Mouse (Mus musculus) thymus, adult 2 months (tissue): ENCODE results near the gene Supv3l1. TPM values are rescaled to one million over a fixed set of nuclear protein-coding genes. Genes with fewer than 3 reads are reported as not detected.
"Not testable (repeated sequence)": the region's sequence is repeated elsewhere in the genome, so short reads cannot be mapped to it uniquely, and the experiment has no call there.

Experiments
- DNase-seq: peaks from one replicate; pipeline ENCODE4 v3.0.0; 2021
- H3K27ac ChIP-seq: fragments of 200-500 bp; 2 replicates; pipeline ENCODE4 v1.5.1; 2012; ENCODE audit warnings: low read length, control low read depth; ENCODE audit not compliant: control insufficient read depth, insufficient read depth
- H3K27me3 ChIP-seq: fragments of 200-500 bp; 2 replicates; pipeline ENCODE4 v1.6.1; 2012; ENCODE audit warnings: mild to moderate bottlenecking, low read length, moderate library complexity, mixed read lengths; ENCODE audit not compliant: control insufficient read depth, insufficient read depth
- H3K36me3 ChIP-seq: fragments of 200-500 bp; 2 replicates; pipeline ENCODE4 v1.6.1; 2012; ENCODE audit warnings: mild to moderate bottlenecking, low read length, moderate library complexity; ENCODE audit not compliant: control insufficient read depth, insufficient read depth
- H3K4me1 ChIP-seq: fragments of 200-500 bp; replicated peaks from 2 replicates; pipeline ENCODE4 v1.6.1; 2012; ENCODE audit warnings: low read length; ENCODE audit not compliant: control insufficient read depth, insufficient read depth
- H3K4me3 ChIP-seq: fragments of 200-500 bp; 2 replicates; pipeline ENCODE4 v1.5.1; 2012; ENCODE audit warnings: mild to moderate bottlenecking, low read length, control low read depth, moderate library complexity; ENCODE audit not compliant: control insufficient read depth, insufficient read depth
- CTCF ChIP-seq: fragments of 200-500 bp; IDR thresholded peaks from 2 replicates; pipeline ENCODE4 v1.5.1; 2012; ENCODE audit warnings: mild to moderate bottlenecking, control low read depth, low read length, moderate library complexity, borderline replicate concordance; ENCODE audit not compliant: control insufficient read depth, poor library complexity, insufficient read depth; ENCODE audit errors: extremely low read depth
- POLR2A ChIP-seq: fragments of 200-500 bp; IDR thresholded peaks from 2 replicates; pipeline ENCODE4 v1.6.1; 2012; ENCODE audit warnings: mild to moderate bottlenecking, low read length, control low read depth, moderate library complexity; ENCODE audit not compliant: control insufficient read depth, poor library complexity, insufficient read depth; ENCODE audit errors: extremely low read depth
- WGBS: fragments of 180-500 bp; shearing (Covaris S2); methylation state at CpG from one replicate; pipeline ENCODE4 v1.1.7; 2018; 5-methylcytosine and 5-hydroxymethylcytosine counted together
- polyA plus RNA-seq: library from polyadenylated mRNA; depleted of rRNA; stranded (reverse); fragments of >200 nt; gene quantifications from 2 replicates; pipeline ENCODE4 v1.2.3, GENCODE M21; 2012; rRNA removed

Gene Supv3l1
- polyA plus RNA-seq: 20.1 and 21.2 TPM in 2 replicates

DNA sequence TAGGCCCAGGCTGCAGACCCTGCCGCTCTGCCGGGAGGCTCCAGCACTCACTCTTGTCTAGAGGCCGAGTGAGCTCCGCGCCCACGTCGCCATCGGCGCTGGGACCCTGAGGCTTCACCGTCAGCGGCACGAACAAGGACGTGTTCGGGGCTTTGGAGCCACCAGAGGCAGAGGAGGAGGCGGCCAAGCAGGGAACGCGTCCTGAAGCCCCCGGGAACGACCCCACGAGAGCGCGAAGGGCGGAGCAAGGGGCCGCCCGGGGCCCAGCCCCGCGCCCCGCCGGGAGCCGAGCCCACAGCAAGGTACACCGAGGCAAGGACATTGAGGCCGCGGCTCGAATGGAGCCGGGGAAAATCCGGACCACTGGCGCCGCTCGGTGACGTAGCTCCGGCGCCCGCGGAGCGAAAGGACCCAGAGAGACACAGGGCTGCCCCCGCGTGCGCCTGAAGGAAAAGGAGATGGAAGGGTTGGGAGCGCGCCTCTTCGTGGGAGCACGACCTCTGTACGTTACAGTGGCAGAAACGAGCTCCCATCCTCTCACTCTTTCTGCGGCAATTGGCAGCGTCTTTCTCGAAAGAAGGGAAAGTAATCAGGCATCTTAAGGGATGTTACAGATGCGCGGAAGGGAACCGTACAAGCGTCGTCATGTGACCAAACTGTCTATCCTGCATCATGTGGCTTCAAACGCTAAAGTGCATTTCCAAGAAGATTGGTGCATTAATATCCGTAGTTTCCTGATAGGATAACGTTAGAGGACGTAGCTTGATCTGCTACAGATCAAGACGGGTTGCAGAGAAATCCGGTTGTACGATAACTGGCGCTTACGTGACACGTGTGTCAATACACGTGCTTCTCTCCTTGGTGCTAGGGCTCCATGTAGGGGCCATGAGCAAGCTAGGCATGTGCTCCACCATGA is at the start of gene Supv3l1, which contains the start of gene 4930507D05Rik:
TSS of gene Supv3l1 (minus strand) at position 375 of the 916 bp plus-strand sequence.
TSS of gene 4930507D05Rik (plus strand) at position 126 of the 916 bp plus-strand sequence.
- whole genome bisulfite sequencing: under 1% methylated on average over 73 of the region's 73 CpGs
- no peaks in the 10 kb centered on the region for H3K27me3 ChIP-seq

DNA sequence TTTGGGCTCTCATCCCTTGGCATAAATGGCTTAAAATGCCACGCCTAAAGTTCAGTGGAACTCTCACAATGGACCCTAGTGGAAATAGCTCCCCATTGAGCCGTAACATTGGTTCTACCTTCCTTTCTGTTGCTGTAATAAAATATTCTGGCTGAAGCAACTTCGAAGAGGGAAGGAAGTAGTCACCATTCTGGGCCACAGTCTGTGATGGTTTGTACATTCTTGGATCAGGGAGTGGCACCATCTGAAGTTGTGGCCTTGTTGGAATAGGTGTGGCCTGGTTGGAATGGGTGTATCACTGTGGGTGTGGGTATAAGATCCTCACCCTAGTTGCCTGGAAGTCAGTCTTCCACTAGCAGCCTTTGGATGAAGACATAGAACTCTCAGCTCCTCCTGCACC is 42.1 kb upstream of the Supv3l1 start:
- DNase-seq, H3K4me3 ChIP-seq, H3K27me3 ChIP-seq, H3K4me1 ChIP-seq, H3K27ac ChIP-seq: not testable (repeated sequence)
- peaks cover 20% of the 10 kb centered on the region for H3K36me3 ChIP-seq
- WGBS: 83% methylated on average over 3 of the region's 3 CpGs

More for the DNA sequence above, at the start of gene Supv3l1, which contains the start of gene 4930507D05Rik:
- TF ChIP-seq CTCF (0 out of 2 replicates have a peak, but pooled peaks have one; percentile 4), POLR2A (0 out of 2 replicates have a peak, but pooled peaks have one; percentile 13)
- peak; percentile 90 for DNase-seq
- peak within 1 kb of the TSS; percentile 78 for H3K4me3 ChIP-seq
- peaks cover 8% of the 10 kb centered on the region for H3K4me1 ChIP-seq
- peaks cover 12% of the 10 kb centered on the region; the same call in 1 of the 2 replicates for H3K36me3 ChIP-seq
- peak within 1 kb of the TSS; percentile 53 for H3K27ac ChIP-seq

DNA sequence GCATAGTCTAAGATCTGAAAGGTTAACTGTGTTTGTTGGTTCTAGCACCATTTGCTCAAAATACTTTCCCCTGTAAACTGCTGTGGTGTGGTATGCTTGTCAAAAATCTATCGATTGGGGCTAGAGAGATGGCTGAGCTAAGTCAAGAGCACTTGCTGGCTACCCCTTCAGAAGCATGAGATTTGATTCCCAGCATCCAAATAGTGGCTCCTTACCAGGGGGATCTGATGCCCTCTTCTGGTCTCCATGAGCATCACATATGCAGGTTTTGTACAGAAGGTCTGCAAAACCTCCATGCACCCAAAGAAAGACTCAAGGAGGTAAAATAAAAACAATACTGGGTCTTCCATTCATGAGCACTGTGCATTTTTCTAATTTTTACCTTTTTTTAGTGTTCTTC is 38.7 kb upstream of the Supv3l1 start:
- H3K27ac ChIP-seq: no peak overlapping the region
- no peaks in the 10 kb centered on the region for H3K27me3 ChIP-seq
- DNase-seq: peak; percentile 52
- no peak for TF ChIP-seq CTCF
- TF ChIP-seq POLR2A: no peak
- H3K4me1 ChIP-seq: no peaks in the 10 kb centered on the region
- WGBS: 19% methylated on average over 1 of the region's 1 CpGs
- peaks cover 4% of the 10 kb centered on the region for H3K36me3 ChIP-seq
- no peak overlapping the region for H3K4me3 ChIP-seq

DNA sequence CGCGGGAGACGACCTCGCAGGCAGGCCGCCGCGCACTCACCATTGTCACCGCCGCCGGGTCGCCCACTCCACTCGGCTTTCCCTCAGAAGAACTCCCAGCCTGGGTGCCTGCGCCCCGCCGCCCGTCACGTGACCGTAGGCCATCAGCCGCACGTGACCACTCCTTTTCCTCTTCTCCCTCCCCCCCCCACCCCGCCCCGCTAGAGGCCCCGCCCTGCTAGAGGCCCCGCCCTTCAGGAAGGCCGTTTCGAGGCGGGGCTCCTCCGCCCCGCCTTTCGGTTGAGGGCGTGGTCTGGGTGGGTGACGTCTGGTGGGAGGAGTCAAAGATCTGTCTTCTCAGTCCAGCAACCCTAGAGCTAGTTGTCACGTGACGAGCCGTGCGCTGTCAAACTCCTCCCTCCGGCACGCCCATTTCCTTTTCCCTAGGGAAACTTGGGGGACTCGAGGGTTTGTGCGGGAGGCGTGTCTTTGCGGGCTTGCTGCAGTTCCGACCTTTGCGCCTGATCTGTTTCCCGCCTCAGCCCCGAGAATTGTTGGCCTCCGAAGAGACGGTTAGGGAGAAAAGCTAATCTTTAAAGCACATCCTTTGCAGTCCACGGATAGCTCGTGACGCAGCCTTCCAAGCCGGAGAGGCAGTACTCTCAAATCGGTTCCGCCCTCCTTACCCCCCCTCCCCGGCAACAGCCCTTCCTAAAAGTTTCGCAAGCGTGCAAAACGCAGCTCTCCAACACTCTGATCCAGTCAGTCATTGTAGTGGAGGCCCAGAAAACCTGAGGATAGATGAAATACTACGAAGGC is 37.3 kb upstream of the Supv3l1 start, which contains the start of gene Vps26a:
TSS of gene Vps26a (minus strand) at position 188 of the 798 bp plus-strand sequence.
- under 1% methylated on average over 59 of the region's 59 CpGs for WGBS
- Histone ChIP-seq H3K27ac (peak within 1 kb of the TSS; percentile 40; the same call in 1 of the 2 replicates), H3K4me1 (no peaks in the 10 kb centered on the region), H3K4me3 (peak within 1 kb of the TSS; percentile 91), H3K36me3 (no peaks in the 10 kb centered on the region), H3K27me3 (no peaks in the 10 kb centered on the region)
- TF ChIP-seq POLR2A (peak; percentile 43; the same call in 1 of the 2 replicates), CTCF (no peak; the same call in 1 of the 2 replicates)
- peak; percentile 99 for DNase-seq

DNA sequence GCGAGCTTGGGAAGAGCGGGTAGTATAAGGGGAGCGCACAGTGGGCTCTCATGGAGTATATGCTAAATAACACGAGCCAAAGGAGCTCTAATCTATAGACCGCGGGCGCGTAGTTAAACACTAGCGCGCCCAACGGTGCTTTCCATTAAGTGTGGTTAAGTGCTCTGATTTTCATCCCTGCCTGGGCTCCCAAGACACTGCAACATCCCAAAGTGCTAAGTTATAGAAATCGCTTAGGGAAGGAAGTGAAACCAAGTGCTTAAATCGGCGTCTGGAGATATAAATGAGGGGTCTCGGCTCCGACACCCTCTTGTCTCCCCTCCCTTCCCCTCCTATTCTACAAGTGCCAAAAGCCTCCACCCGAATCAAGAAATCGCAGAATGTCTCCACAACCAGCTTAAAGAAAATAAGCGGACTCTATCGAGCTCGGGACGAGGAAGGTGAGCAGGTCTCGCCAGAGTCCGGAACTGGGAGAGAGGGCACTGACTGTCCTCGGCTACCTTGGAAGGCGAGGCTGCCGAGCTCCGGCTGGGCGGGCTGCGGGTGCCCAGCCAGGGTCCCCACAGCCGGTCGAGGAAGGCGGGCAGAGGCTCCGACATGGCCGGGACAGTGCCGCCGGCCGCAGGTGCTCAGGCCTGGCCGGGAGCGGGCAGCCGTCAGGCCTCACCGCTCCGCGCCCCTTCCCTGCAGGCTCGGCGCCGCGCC is 36.5 kb upstream of the Supv3l1 start:
- Histone ChIP-seq H3K27me3 (no peaks in the 10 kb centered on the region), H3K4me3 (peak overlapping the region; percentile 91), H3K4me1 (no peaks in the 10 kb centered on the region), H3K36me3 (no peaks in the 10 kb centered on the region), H3K27ac (peak overlapping the region; percentile 40; the same call in 1 of the 2 replicates)
- DNase-seq: peak; percentile 30
- TF ChIP-seq POLR2A: no peak
- peak; percentile 37; the same call in 1 of the 2 replicates for TF ChIP-seq CTCF
- WGBS: under 1% methylated on average over 43 of the region's 48 CpGs
